Mouse (Mus musculus): ENCODE results near the gene Ccm2. TPM values are rescaled to one million over a fixed set of nuclear protein-coding genes. Genes with fewer than 3 reads are reported as not detected.

The Ccm2 gene
- polyA plus RNA-seq, 1 experiment = 22.5 TPM

GRCm38 (mm10) chr11:6599831-6600230 lies 53.1 kb downstream of the Ccm2 start:
- H3K4me1 ChIP-seq (ENCODE audit: control insufficient read depth, insufficient read depth, low read length) = peaks cover 20% of the 10 kb centered on the region
- H3K27me3 ChIP-seq (ENCODE audit: control insufficient read depth, insufficient read depth, low read length) = no peaks in the 10 kb centered on the region
- no peak overlapping the region for H3K27ac ChIP-seq (ENCODE audit: control insufficient read depth, insufficient read depth, low read depth, low read length)
- H3K36me3 ChIP-seq (ENCODE audit: control insufficient read depth, insufficient read depth, low read length) = no peaks in the 10 kb centered on the region
- H3K4me3 ChIP-seq (ENCODE audit: control insufficient read depth, low read depth, low read length) = no peak overlapping the region
- TF ChIP-seq POLR2A (IDR thresholded peaks at IDR 0.05; ENCODE audit: control insufficient read depth, low read depth, low read length) (0 out of 2 replicates have a peak, but pooled peaks have one; percentile 12), CTCF (IDR thresholded peaks at IDR 0.05; ENCODE audit: control insufficient read depth, insufficient read depth, insufficient replicate concordance, low read depth, low read length) (no peak)

GRCm38 (mm10) chr11:6600284-6600944 lies 53.7 kb downstream of the Ccm2 start:
- TF ChIP-seq POLR2A (IDR thresholded peaks at IDR 0.05; ENCODE audit: control insufficient read depth, low read depth, low read length) (no peak), CTCF (IDR thresholded peaks at IDR 0.05; ENCODE audit: control insufficient read depth, insufficient read depth, insufficient replicate concordance, low read depth, low read length) (no peak)
- peaks cover 26% of the 10 kb centered on the region for H3K4me1 ChIP-seq (ENCODE audit: control insufficient read depth, insufficient read depth, low read length)
- H3K27ac ChIP-seq (ENCODE audit: control insufficient read depth, insufficient read depth, low read depth, low read length) = no peak overlapping the region
- no peaks in the 10 kb centered on the region for H3K27me3 ChIP-seq (ENCODE audit: control insufficient read depth, insufficient read depth, low read length)
- no peak overlapping the region for H3K4me3 ChIP-seq (ENCODE audit: control insufficient read depth, low read depth, low read length)
- no peaks in the 10 kb centered on the region for H3K36me3 ChIP-seq (ENCODE audit: control insufficient read depth, insufficient read depth, low read length)

- no peak for TF ChIP-seq POLR2A (IDR thresholded peaks at IDR 0.05; ENCODE audit: control insufficient read depth, low read depth, low read length)
- H3K4me1 ChIP-seq (ENCODE audit: control insufficient read depth, insufficient read depth, low read length) = peaks cover 32% of the 10 kb centered on the region
- H3K27me3 ChIP-seq (ENCODE audit: control insufficient read depth, insufficient read depth, low read length) = no peaks in the 10 kb centered on the region
- H3K4me3 ChIP-seq (ENCODE audit: control insufficient read depth, low read depth, low read length) = no peak overlapping the region
- H3K27ac ChIP-seq (ENCODE audit: control insufficient read depth, insufficient read depth, low read depth, low read length) = no peak overlapping the region
- H3K36me3 ChIP-seq (ENCODE audit: control insufficient read depth, insufficient read depth, low read length) = no peaks in the 10 kb centered on the region
Measured at GRCm38 (mm10) chr11:6601649-6602480, 55.2 kb downstream of the Ccm2 start.

GRCm38 (mm10) chr11:6602662-6603061 lies 56.0 kb downstream of the Ccm2 start:
- Histone ChIP-seq H3K4me1 (ENCODE audit: control insufficient read depth, insufficient read depth, low read length) (peaks cover 32% of the 10 kb centered on the region), H3K4me3 (ENCODE audit: control insufficient read depth, low read depth, low read length) (no peak overlapping the region), H3K27me3 (ENCODE audit: control insufficient read depth, insufficient read depth, low read length) (no peaks in the 10 kb centered on the region), H3K27ac (ENCODE audit: control insufficient read depth, insufficient read depth, low read depth, low read length) (no peak overlapping the region), H3K36me3 (ENCODE audit: control insufficient read depth, insufficient read depth, low read length) (no peaks in the 10 kb centered on the region)
- no peak for TF ChIP-seq CTCF (IDR thresholded peaks at IDR 0.05; ENCODE audit: control insufficient read depth, insufficient read depth, insufficient replicate concordance, low read depth, low read length)
- no peak for TF ChIP-seq POLR2A (IDR thresholded peaks at IDR 0.05; ENCODE audit: control insufficient read depth, low read depth, low read length)

- no peak for TF ChIP-seq POLR2A (IDR thresholded peaks at IDR 0.05; ENCODE audit: control insufficient read depth, low read depth, low read length)
- no peak for TF ChIP-seq CTCF (IDR thresholded peaks at IDR 0.05; ENCODE audit: control insufficient read depth, insufficient read depth, insufficient replicate concordance, low read depth, low read length)
- Histone ChIP-seq H3K4me1 (ENCODE audit: control insufficient read depth, insufficient read depth, low read length) (peaks cover 28% of the 10 kb centered on the region), H3K27ac (ENCODE audit: control insufficient read depth, insufficient read depth, low read depth, low read length) (no peak overlapping the region), H3K36me3 (ENCODE audit: control insufficient read depth, insufficient read depth, low read length) (no peaks in the 10 kb centered on the region), H3K27me3 (ENCODE audit: control insufficient read depth, insufficient read depth, low read length) (no peaks in the 10 kb centered on the region), H3K4me3 (ENCODE audit: control insufficient read depth, low read depth, low read length) (no peak overlapping the region)
Measured at GRCm38 (mm10) chr11:6603224-6603623, 56.5 kb downstream of the Ccm2 start.

GRCm38 (mm10) chr11:6603887-6604603 lies 57.4 kb downstream of the Ccm2 start:
- Histone ChIP-seq H3K27ac (ENCODE audit: control insufficient read depth, insufficient read depth, low read depth, low read length) (no peak overlapping the region), H3K36me3 (ENCODE audit: control insufficient read depth, insufficient read depth, low read length) (no peaks in the 10 kb centered on the region), H3K27me3 (ENCODE audit: control insufficient read depth, insufficient read depth, low read length) (no peaks in the 10 kb centered on the region), H3K4me3 (ENCODE audit: control insufficient read depth, low read depth, low read length) (no peak overlapping the region), H3K4me1 (ENCODE audit: control insufficient read depth, insufficient read depth, low read length) (peaks cover 23% of the 10 kb centered on the region)
- no peak for TF ChIP-seq POLR2A (IDR thresholded peaks at IDR 0.05; ENCODE audit: control insufficient read depth, low read depth, low read length)
- TF ChIP-seq CTCF (IDR thresholded peaks at IDR 0.05; ENCODE audit: control insufficient read depth, insufficient read depth, insufficient replicate concordance, low read depth, low read length) = no peak

- Histone ChIP-seq H3K27ac (ENCODE audit: control insufficient read depth, insufficient read depth, low read depth, low read length) (no peak overlapping the region), H3K27me3 (ENCODE audit: control insufficient read depth, insufficient read depth, low read length) (no peaks in the 10 kb centered on the region), H3K4me3 (ENCODE audit: control insufficient read depth, low read depth, low read length) (no peak overlapping the region), H3K36me3 (ENCODE audit: control insufficient read depth, insufficient read depth, low read length) (no peaks in the 10 kb centered on the region), H3K4me1 (ENCODE audit: control insufficient read depth, insufficient read depth, low read length) (peaks cover 18% of the 10 kb centered on the region)
- TF ChIP-seq CTCF (IDR thresholded peaks at IDR 0.05; ENCODE audit: control insufficient read depth, insufficient read depth, insufficient replicate concordance, low read depth, low read length) = no peak
- TF ChIP-seq POLR2A (IDR thresholded peaks at IDR 0.05; ENCODE audit: control insufficient read depth, low read depth, low read length) = no peak
Measured at GRCm38 (mm10) chr11:6604604-6604936, 57.9 kb downstream of the Ccm2 start.
